Mouse (Mus musculus) bone marrow, adult 2 months (tissue): ENCODE results near the gene Map9.
"Not testable (repeated sequence)": the region's sequence is repeated elsewhere in the genome, so short reads cannot be mapped to it uniquely, and the experiment has no call there.

Source experiments
- CTCF ChIP-seq: fragments of 200-500 bp; IDR thresholded peaks from 2 replicates; pipeline ENCODE4 v1.5.1; 2011; ENCODE audit warnings: low read length, control low read depth; ENCODE audit not compliant: control insufficient read depth, insufficient read depth
- POLR2A ChIP-seq: fragments of 200-500 bp; IDR thresholded peaks from 2 replicates; pipeline ENCODE4 v1.6.1; 2011; ENCODE audit warnings: low read depth, mild to moderate bottlenecking, control low read depth, low read length, borderline replicate concordance; ENCODE audit not compliant: control insufficient read depth

DNA sequence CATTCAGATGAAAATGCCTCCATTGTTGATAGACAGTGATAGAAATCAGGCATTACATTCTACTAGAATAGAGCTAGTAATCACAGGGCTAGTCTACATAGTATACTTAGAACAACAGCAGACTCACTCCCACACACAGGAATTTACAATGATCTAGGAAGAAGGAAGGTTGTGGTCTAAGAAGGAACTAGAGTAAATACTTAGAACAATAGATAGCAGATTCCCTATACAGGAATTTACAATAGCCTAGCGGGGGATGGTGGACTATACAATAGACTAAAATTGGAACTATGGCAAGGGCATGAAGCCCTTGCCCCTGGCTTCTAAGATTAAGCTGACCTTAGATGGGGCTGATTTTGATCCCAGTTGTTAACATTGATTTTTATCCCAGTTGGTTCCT, 31.1 kb upstream of the Map9 start:
- TF ChIP-seq CTCF, POLR2A: not testable (repeated sequence)
